Mouse (Mus musculus) ES-CJ7 (cell line): ENCODE measurements around the gene Mob3b.

ENCODE experiments used
- DNase-seq: peaks from one replicate; pipeline ENCODE4 v3.0.0; 2011; ENCODE audit warnings: low read depth, low spot score

The Mob3b gene

GRCm38 (mm10) chr4:34899322-34899721 is 258.0 kb downstream of the Mob3b start:
- no peak for DNase-seq
